Mouse (Mus musculus) bone marrow macrophage, adult 2 months (primary cell): ENCODE results near the gene Chit1.

Source experiments
- CTCF ChIP-seq: IDR thresholded peaks from 2 replicates; pipeline ENCODE4 v1.5.1; 2012; ENCODE audit warnings: low read depth, mild to moderate bottlenecking, low read length, moderate library complexity
- POLR2A ChIP-seq: IDR thresholded peaks from 2 replicates; pipeline ENCODE4 v1.6.1; 2012; ENCODE audit warnings: mild to moderate bottlenecking, low read depth, low read length, borderline replicate concordance

DNA sequence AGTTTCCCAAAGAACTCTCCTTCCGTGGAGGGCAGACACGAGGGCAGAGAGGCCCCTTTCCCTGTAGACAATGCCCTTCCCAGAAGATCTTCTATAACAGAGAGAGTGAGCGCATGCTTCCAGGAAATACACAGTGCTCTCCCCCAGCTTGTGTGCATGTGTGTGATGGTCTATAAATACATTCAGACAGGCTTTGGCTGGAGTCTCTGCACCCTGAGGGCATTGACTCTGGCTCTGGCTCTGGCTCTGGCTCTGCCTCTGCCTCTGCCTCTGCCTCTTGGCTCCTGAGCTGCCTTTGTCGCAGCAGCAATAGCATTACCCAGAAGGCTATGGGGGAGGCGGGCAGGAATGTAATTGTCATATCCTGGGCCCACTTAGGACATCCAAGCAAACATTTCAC, 7.2 kb upstream of the Chit1 start:
- TF ChIP-seq CTCF (no peak), POLR2A (no peak)
